Mouse (Mus musculus): Measurements from ENCODE around the gene Klrb1. TPM values are rescaled to one million over a fixed set of nuclear protein-coding genes. Genes with fewer than 3 reads are reported as not detected.

Gene Klrb1
- polyA plus RNA-seq, 1 experiment from 2014 or later = not detected

- ATAC-seq (ENCODE audit: low FRiP score, low TSS enrichment) = no peak
- Histone ChIP-seq H3K27me3 (ENCODE audit: control insufficient read depth, insufficient read depth, low read length) (no peaks in the 10 kb centered on the region), H3K27ac (ENCODE audit: low read depth, low read length) (no peak within 1 kb of the TSS), H3K9me3 (ENCODE audit: control insufficient read depth, low read length) (no peaks in the 10 kb centered on the region), H3K4me2 (replicated peaks; ENCODE audit: low read depth, low read length) (no peak within 1 kb of the TSS), H3K4me1 (ENCODE audit: control insufficient read depth, insufficient read depth, low read length) (no peaks in the 10 kb centered on the region), H3K9ac (ENCODE audit: low read depth, low read length) (no peak within 1 kb of the TSS), H3K36me3 (ENCODE audit: control insufficient read depth, insufficient read depth, low read length) (no peaks in the 10 kb centered on the region), H3K4me3 (ENCODE audit: low read length) (no peak within 1 kb of the TSS)
- 20% methylated on average over 1 of the region's 1 CpGs for WGBS
These were observed 60.7 kb downstream of the Klrb1 start, which contains the start of gene Clec2h for GRCm38 (mm10) chr6:128662206-128662605. Clec2h (plus strand) TSS chr6:128662385.

- H3K9me3 ChIP-seq (ENCODE audit: control insufficient read depth, low read length) = no peaks in the 10 kb centered on the region
- WGBS = 86% methylated on average over 1 of the region's 1 CpGs
- no peaks in the 10 kb centered on the region for H3K36me3 ChIP-seq (ENCODE audit: control insufficient read depth, insufficient read depth, low read length)
- no peaks in the 10 kb centered on the region for H3K27me3 ChIP-seq (ENCODE audit: control insufficient read depth, insufficient read depth, low read length)
- H3K4me1 ChIP-seq (ENCODE audit: control insufficient read depth, insufficient read depth, low read length) = no peaks in the 10 kb centered on the region
- no peak overlapping the region for H3K9ac ChIP-seq (ENCODE audit: low read depth, low read length)
- H3K27ac ChIP-seq (ENCODE audit: low read depth, low read length) = no peak overlapping the region
- H3K4me3 ChIP-seq (ENCODE audit: low read length) = no peak overlapping the region
- ATAC-seq (ENCODE audit: low FRiP score, low TSS enrichment) = no peak
- no peak overlapping the region for H3K4me2 ChIP-seq (replicated peaks; ENCODE audit: low read depth, low read length)
These were observed 61.6 kb downstream of the Klrb1 start for GRCm38 (mm10) chr6:128661249-128661648.

Other genes with a start within 250 kb of the Klrb1 start
- gene Pzp, start 196.3 kb downstream of the Klrb1 start, polyA plus RNA-seq (2014; fragmentation: Nextera tagmentation; extraction: Ambion mirVana) = 0.07 and 1.0 TPM in 2 replicates
- gene A2ml1, start 141.5 kb downstream of the Klrb1 start, polyA plus RNA-seq (2014; fragmentation: Nextera tagmentation; extraction: Ambion mirVana) = 0.26 and 0.30 TPM in 2 replicates
- 0.46 TPM in 1 of 2 replicates, not detected in the other for gene Klrb1a, start 99.5 kb downstream of the Klrb1 start, polyA plus RNA-seq (2014; fragmentation: Nextera tagmentation; extraction: Ambion mirVana)
- gene Clec2h, start 60.7 kb downstream of the Klrb1 start, polyA plus RNA-seq (2014; fragmentation: Nextera tagmentation; extraction: Ambion mirVana) = 0.11 TPM in 1 of 2 replicates, not detected in the other
- gene Klrb1c, start 66.2 kb upstream of the Klrb1 start, polyA plus RNA-seq (2014; fragmentation: Nextera tagmentation; extraction: Ambion mirVana) = 0.61 TPM in 1 of 2 replicates, not detected in the other
- not detected in 2 replicates for gene Gm44511, start 103.3 kb upstream of the Klrb1 start, polyA plus RNA-seq (2014; fragmentation: Nextera tagmentation; extraction: Ambion mirVana)
- not detected in 2 replicates for gene Klrb1b, start 103.3 kb upstream of the Klrb1 start, polyA plus RNA-seq (2014; fragmentation: Nextera tagmentation; extraction: Ambion mirVana)
- 0.23 TPM in 1 of 2 replicates, not detected in the other for gene Clec2i, start 164.5 kb upstream of the Klrb1 start, polyA plus RNA-seq (2014; fragmentation: Nextera tagmentation; extraction: Ambion mirVana)
- 0.64 and 0.76 TPM in 2 replicates for gene BC035044, start 168.1 kb upstream of the Klrb1 start, polyA plus RNA-seq (2014; fragmentation: Nextera tagmentation; extraction: Ambion mirVana)
- not detected in 2 replicates for gene Clec2g, start 211.3 kb upstream of the Klrb1 start, polyA plus RNA-seq (2014; fragmentation: Nextera tagmentation; extraction: Ambion mirVana)